Mouse (Mus musculus) kidney, embryonic 16.5 days (tissue): ENCODE data around the gene Rxra. TPM values are rescaled to one million over a fixed set of nuclear protein-coding genes. Genes with fewer than 3 reads are reported as not detected.

Experiments
- ATAC-seq: fragments of 200-750 bp; cut with Nextera tagmentation; 2 replicates; pipeline ENCODE4 v1.8.0; 2017; ENCODE audit warnings: moderate TSS enrichment; ENCODE audit not compliant: low FRiP score, low TSS enrichment
- H3K27ac ChIP-seq: fragments of 300-500 bp; sonication (generic); 2 replicates; pipeline ENCODE4 v1.5.1; 2014; ENCODE audit warnings: low read length
- H3K27me3 ChIP-seq: fragments of 300-500 bp; sonication (generic); 2 replicates; pipeline ENCODE4 v1.6.1; 2014; ENCODE audit warnings: low read length, control low read depth, mixed read lengths; ENCODE audit not compliant: insufficient read depth
- H3K36me3 ChIP-seq: fragments of 300-500 bp; sonication (generic); 2 replicates; pipeline ENCODE4 v1.6.1; 2014; ENCODE audit warnings: low read length, control low read depth, mixed read lengths; ENCODE audit not compliant: insufficient read depth
- H3K4me1 ChIP-seq: fragments of 300-500 bp; sonication (generic); 2 replicates; pipeline ENCODE4 v1.6.1; 2014; ENCODE audit warnings: low read length, control low read depth, mixed read lengths; ENCODE audit not compliant: insufficient read depth
- H3K4me2 ChIP-seq: fragments of 300-500 bp; sonication (generic); replicated peaks from 2 replicates; pipeline ENCODE4 v1.6.1; 2014; ENCODE audit warnings: low read depth, low read length
- H3K4me3 ChIP-seq: fragments of 300-500 bp; sonication (generic); 2 replicates; pipeline ENCODE4 v1.5.1; 2014; ENCODE audit warnings: mild to moderate bottlenecking, low read length
- H3K9ac ChIP-seq: fragments of 300-500 bp; sonication (generic); replicated peaks from 2 replicates; pipeline ENCODE4 v1.6.1; 2014; ENCODE audit warnings: low read length
- H3K9me3 ChIP-seq: fragments of 300-500 bp; sonication (generic); 2 replicates; pipeline ENCODE4 v1.6.1; 2016; ENCODE audit warnings: low read length, control low read depth
- WGBS: fragments of 180-500 bp; shearing (Covaris S2); extraction: QIAGEN DNeasy Blood & Tissue Kit; methylation state at CpG from one replicate; pipeline ENCODE4 v1.1.7; 2014; 5-methylcytosine and 5-hydroxymethylcytosine counted together
- polyA plus RNA-seq: library from polyadenylated mRNA; unstranded; fragments of >200 nt; fragmentation: Nextera tagmentation; extraction: Ambion mirVana; gene quantifications from 2 replicates; pipeline ENCODE4 v1.2.1, GENCODE M21; 2015

Gene Rxra
- polyA plus RNA-seq, 1 experiment from 2014 or later, result 11.6 TPM

DNA sequence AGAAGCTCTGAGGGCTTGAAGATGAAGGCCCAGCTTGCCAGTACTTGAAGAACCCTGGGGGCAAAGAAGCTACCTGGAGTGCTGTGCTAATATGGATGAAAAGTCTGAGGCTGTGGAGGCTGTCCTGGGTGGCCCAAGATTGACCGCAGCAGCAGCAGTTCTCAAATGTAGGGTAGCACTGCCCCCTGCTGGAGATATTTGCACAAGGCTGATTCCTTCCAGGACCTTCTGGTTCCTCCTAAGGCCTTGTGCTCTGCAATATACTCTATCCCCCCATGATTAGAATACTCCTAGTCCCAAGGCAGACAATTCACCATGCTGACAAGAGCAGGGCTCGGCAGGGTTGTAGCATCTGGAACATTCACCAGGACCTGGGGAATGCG, 88.7 kb downstream of the Rxra start:
- no peak overlapping the region for H3K4me3 ChIP-seq
- 23% methylated on average over 3 of the region's 3 CpGs for WGBS
- peaks cover 6% of the 10 kb centered on the region for H3K36me3 ChIP-seq
- H3K27ac ChIP-seq, result no peak overlapping the region
- no peak overlapping the region for H3K9ac ChIP-seq
- peaks cover 10% of the 10 kb centered on the region for H3K4me1 ChIP-seq
- H3K4me2 ChIP-seq, result no peak overlapping the region
- no peaks in the 10 kb centered on the region for H3K9me3 ChIP-seq
- no peaks in the 10 kb centered on the region for H3K27me3 ChIP-seq
- peak; percentile 77 for ATAC-seq

DNA sequence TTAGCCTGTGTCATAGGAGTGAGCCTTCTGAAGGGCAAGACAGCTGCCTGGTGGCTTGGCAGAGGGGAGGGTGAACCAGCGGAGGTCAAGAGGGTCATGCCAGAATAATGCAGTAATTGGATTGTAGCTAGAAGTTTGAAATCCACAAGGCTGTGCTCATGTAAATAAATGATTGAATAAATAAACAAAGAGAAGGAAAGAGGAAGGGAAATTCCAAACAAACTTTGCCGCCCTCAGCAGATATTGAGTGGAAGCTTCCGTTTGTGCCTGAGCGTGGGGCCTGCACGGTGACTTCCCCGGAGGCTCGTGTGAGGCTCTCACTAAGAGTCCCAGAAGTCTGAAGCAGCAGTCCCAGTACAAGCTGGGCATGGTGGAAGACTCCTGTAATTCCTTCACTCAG, 91.5 kb downstream of the Rxra start:
- Histone ChIP-seq H3K9ac (no peak overlapping the region), H3K27me3 (no peaks in the 10 kb centered on the region), H3K27ac (no peak overlapping the region), H3K4me1 (peaks cover 17% of the 10 kb centered on the region), H3K4me3 (no peak overlapping the region), H3K36me3 (no peaks in the 10 kb centered on the region), H3K4me2 (no peak overlapping the region), H3K9me3 (no peaks in the 10 kb centered on the region)
- no peak for ATAC-seq
- 50% methylated on average over 7 of the region's 7 CpGs for WGBS

DNA sequence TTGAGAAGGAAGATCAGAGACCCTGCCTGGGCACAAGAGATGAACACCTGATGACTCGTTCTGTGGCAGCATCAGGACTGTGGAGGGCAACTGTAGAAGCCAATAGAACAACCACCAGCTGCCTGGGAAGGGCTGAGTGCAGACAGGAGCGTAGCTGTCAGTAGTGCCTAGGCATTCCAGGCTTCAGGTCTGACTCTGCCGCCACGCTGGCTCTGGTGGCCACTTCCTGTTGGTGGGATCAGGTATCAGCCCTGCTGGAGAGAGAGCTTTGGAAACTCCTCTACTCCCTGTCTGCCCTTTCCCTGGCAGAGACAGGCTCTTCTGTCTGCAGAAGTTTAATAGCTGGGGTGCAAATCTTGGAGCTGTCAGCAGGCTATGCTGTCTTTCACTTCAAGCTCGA, 93.5 kb downstream of the Rxra start:
- Histone ChIP-seq H3K36me3 (no peaks in the 10 kb centered on the region), H3K4me2 (no peak overlapping the region), H3K4me3 (no peak overlapping the region), H3K27me3 (no peaks in the 10 kb centered on the region), H3K9ac (no peak overlapping the region), H3K27ac (no peak overlapping the region), H3K4me1 (peaks cover 31% of the 10 kb centered on the region), H3K9me3 (no peaks in the 10 kb centered on the region)
- no peak for ATAC-seq
- WGBS, result 9% methylated on average over 5 of the region's 5 CpGs

DNA sequence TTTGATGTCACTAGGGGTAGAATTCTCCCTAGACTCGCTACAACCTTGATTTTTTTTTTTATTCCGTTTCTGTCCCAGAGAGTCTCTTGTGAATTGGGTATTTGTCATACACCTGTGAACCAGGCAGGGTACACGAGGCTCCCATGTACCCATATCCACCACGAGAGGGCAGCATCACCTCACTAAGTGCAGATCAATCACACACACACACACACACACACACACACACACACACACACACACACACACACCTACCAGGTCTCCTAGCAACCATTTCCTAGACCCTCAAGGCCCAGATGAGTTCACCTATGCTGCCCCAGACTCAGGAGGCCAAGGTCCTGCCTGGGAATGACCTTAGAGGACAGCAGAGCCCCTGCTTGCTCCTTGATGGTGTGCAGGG, 94.0 kb downstream of the Rxra start:
- H3K4me2 ChIP-seq, result no peak overlapping the region
- WGBS, result 3% methylated on average over 4 of the region's 4 CpGs
- H3K9ac ChIP-seq, result no peak overlapping the region
- H3K27me3 ChIP-seq, result no peaks in the 10 kb centered on the region
- no peaks in the 10 kb centered on the region for H3K36me3 ChIP-seq
- no peaks in the 10 kb centered on the region for H3K9me3 ChIP-seq
- no peak for ATAC-seq
- no peak overlapping the region for H3K27ac ChIP-seq
- H3K4me1 ChIP-seq, result peaks cover 32% of the 10 kb centered on the region
- H3K4me3 ChIP-seq, result no peak overlapping the region

DNA sequence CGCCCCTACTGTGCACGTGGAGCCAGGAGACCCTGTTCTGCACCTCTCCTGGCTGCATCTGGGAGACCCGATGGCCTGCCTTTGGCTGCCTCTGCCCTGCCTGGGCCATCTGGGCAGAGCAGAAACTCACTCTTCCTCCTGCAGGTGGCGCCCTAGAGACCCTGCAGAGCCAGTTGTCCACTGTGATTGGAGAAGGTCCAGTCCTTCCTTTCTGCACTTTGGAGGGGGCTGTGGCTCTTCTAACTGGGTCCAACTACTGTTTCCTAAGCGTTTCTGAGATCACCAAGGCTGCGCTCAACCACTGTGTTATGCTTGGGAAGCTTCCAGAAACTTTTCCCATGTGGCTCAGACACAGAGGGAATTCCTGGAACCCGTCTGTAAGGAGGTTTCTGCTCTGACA, 95.7 kb downstream of the Rxra start:
- Histone ChIP-seq H3K27ac (no peak overlapping the region), H3K27me3 (no peaks in the 10 kb centered on the region), H3K9ac (no peak overlapping the region), H3K4me3 (no peak overlapping the region), H3K4me2 (no peak overlapping the region), H3K4me1 (peaks cover 37% of the 10 kb centered on the region), H3K9me3 (no peaks in the 10 kb centered on the region), H3K36me3 (no peaks in the 10 kb centered on the region)
- 19% methylated on average over 7 of the region's 7 CpGs for WGBS
- peak; percentile 50 for ATAC-seq

DNA sequence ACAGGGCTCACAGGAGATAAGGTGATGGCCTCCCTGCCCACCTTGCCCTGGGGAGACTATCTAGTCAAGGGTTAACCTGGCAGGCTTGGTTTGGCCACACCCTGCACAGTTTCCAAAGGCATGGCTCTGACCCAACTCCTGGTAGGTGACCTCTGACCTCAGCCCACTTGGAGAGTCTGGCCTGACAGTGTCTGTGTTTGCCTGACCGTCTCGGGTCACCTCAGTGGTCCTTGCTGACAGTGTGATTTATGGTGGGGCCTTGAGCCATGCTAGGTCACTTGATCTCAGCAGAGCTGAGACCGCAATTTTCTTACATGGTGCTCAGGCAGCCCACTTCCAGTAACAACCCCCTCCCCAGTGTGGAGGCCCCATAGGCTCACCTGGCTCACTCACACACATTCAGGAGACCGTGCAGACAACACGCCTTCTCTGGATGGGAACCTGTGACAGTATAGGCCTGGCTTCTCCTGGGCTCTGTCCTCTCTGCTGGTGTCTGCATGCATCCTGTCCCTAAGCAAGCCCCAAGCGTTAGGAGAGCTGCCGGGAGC, 96.7 kb downstream of the Rxra start:
- Histone ChIP-seq H3K9ac (no peak overlapping the region; the same call in 1 of the 2 replicates), H3K4me2 (no peak overlapping the region), H3K27ac (peak overlapping the region; percentile 93; the same call in 1 of the 2 replicates), H3K4me3 (no peak overlapping the region), H3K27me3 (no peaks in the 10 kb centered on the region), H3K9me3 (no peaks in the 10 kb centered on the region), H3K36me3 (no peaks in the 10 kb centered on the region), H3K4me1 (peaks cover 34% of the 10 kb centered on the region)
- 24% methylated on average over 7 of the region's 7 CpGs for WGBS
- peak; percentile 23; the same call in 1 of the 2 replicates for ATAC-seq

DNA sequence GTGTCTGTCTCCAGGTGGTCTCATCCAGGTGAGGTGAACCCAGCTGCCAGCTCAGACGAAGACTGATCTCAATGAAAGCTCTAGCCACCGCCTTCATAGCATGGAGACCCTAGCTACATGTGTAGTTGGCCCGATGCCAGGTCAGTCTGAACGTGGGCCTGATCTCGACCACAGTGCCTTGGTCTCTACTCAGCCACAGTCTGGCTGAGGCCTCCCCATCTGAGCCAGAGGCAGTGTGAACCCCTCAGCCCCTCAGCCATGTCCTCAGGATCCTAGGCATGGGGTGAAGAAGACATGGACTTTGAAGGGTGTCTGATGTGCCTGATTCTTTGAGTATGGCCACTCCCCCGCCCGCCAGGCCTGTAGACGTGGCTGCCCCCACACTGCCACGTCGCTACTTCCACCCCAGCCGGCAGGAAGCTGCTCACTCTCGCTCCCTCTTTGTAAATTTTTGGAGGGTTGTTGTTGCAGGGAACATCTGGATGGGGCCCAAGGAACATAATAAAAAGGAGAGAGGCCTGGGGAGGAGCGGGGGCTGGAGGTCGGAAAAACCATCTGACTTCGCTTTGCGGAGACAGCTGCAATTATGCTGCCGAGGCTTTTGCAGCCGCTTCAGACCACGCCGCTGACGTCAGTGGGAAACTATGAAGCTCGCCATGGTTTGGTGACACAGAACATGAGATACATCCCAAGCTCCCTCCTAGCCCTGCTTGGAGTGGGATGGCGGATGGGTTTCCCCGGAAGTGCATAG, 97.9 kb downstream of the Rxra start:
- Histone ChIP-seq H3K27me3 (no peaks in the 10 kb centered on the region), H3K9ac (peak overlapping the region; percentile 5; the same call in 1 of the 2 replicates), H3K4me3 (no peak overlapping the region), H3K27ac (peak overlapping the region; percentile 93), H3K4me2 (0 out of 2 replicates have a peak overlapping the region, but pooled peaks have one; percentile 3), H3K36me3 (no peaks in the 10 kb centered on the region), H3K9me3 (no peaks in the 10 kb centered on the region), H3K4me1 (peaks cover 34% of the 10 kb centered on the region)
- WGBS, result 28% methylated on average over 24 of the region's 24 CpGs
- ATAC-seq, result peak; percentile 43

DNA sequence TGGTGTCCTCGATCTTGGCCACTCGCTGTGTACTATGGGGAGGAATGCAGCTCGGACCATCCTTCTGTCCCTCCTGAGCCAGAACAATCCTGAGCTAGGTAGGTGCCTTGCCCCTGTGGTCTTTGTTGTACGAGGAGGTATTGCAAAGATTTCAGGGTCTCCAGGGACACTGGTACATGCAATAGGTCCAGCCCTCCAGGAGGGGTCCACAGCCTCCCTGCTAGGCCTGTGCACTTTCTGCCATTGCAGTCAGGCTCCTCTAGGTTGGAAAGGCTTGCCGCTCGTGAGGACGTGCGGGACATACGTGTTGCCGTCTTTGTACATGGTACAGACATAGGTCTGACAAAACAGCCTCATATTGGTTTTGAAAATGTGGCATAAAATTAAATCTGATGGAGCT, 98.8 kb downstream of the Rxra start:
- ATAC-seq, result no peak
- H3K4me3 ChIP-seq, result no peak overlapping the region
- no peak overlapping the region for H3K9ac ChIP-seq
- no peaks in the 10 kb centered on the region for H3K36me3 ChIP-seq
- H3K4me1 ChIP-seq, result peaks cover 34% of the 10 kb centered on the region
- WGBS, result 91% methylated on average over 10 of the region's 10 CpGs
- H3K9me3 ChIP-seq, result no peaks in the 10 kb centered on the region
- H3K27ac ChIP-seq, result peak overlapping the region; percentile 93
- no peak overlapping the region for H3K4me2 ChIP-seq
- no peaks in the 10 kb centered on the region for H3K27me3 ChIP-seq

DNA sequence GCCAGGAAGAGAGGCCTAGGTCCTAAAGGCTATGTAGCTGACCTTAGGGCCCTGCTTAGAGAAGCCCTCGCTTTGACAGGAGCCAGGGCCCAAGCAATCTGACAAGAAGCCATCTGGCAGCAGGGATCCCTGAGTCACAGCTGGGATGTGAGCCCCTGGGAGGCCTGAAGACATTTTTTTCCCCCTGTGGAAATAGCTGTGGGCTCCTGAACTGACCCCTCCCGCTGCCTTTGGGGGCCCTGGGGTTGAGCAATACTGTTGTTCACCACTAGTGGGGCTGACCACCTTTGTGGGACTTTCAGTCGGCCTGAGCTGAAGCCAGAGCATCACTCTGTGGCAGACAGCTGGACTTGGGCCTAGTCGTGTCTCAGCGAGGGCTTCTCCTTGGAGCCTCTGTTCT, 99.4 kb downstream of the Rxra start:
- no peaks in the 10 kb centered on the region for H3K27me3 ChIP-seq
- no peak overlapping the region for H3K4me3 ChIP-seq
- ATAC-seq, result no peak
- H3K36me3 ChIP-seq, result no peaks in the 10 kb centered on the region
- H3K4me1 ChIP-seq, result peaks cover 34% of the 10 kb centered on the region
- H3K4me2 ChIP-seq, result no peak overlapping the region
- WGBS, result 52% methylated on average over 5 of the region's 5 CpGs
- peak overlapping the region; percentile 93 for H3K27ac ChIP-seq
- 0 out of 2 replicates have a peak overlapping the region, but pooled peaks have one; percentile 25 for H3K9ac ChIP-seq
- H3K9me3 ChIP-seq, result no peaks in the 10 kb centered on the region

DNA sequence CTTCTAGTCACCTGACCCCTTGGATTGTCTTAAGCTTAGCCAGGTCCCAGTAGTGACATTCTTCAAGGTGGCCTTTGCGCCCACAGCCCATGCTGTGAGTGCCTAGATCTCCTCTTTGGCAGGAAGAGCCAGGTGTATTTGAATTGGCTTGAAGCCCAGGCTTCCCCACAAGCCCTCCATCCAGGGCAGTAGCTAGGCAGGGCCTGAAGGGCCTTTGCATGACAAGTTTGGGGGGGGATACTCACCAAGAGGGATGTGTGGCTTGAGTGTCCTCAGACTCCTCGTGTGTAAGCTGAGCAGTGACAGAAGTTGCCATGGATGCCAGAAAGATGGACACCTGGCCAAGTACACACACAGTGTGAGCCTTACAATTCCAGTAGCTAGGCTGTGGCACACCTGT, 101.5 kb downstream of the Rxra start:
- H3K4me2 ChIP-seq, result no peak overlapping the region
- ATAC-seq, result no peak
- no peaks in the 10 kb centered on the region for H3K36me3 ChIP-seq
- no peak overlapping the region for H3K27ac ChIP-seq
- peaks cover 27% of the 10 kb centered on the region for H3K4me1 ChIP-seq
- H3K9me3 ChIP-seq, result no peaks in the 10 kb centered on the region
- H3K4me3 ChIP-seq, result no peak overlapping the region
- 64% methylated on average over 2 of the region's 2 CpGs for WGBS
- H3K9ac ChIP-seq, result no peak overlapping the region
- no peaks in the 10 kb centered on the region for H3K27me3 ChIP-seq
